Mouse (Mus musculus) cortical plate, adult 2 months (tissue): Measurements from ENCODE around the gene Bmpr1b. TPM values are rescaled to one million over a fixed set of nuclear protein-coding genes. Genes with fewer than 3 reads are reported as not detected.

Source experiments
- H3K27ac ChIP-seq: fragments of 200-500 bp; 2 replicates; pipeline ENCODE4 v1.5.1; 2012; ENCODE audit warnings: low read length, control low read depth, inconsistent platforms; ENCODE audit not compliant: insufficient read depth
- H3K4me1 ChIP-seq: fragments of 200-500 bp; 2 replicates; pipeline ENCODE4 v1.6.1; 2011; ENCODE audit warnings: low read length; ENCODE audit not compliant: control insufficient read depth, insufficient read depth
- H3K4me3 ChIP-seq: fragments of 200-500 bp; 2 replicates; pipeline ENCODE4 v1.5.1; 2011; ENCODE audit warnings: mild to moderate bottlenecking, low read length, control low read depth; ENCODE audit not compliant: insufficient read depth
- CTCF ChIP-seq: fragments of 200-500 bp; IDR thresholded peaks from 2 replicates; pipeline ENCODE4 v1.5.1; 2011; ENCODE audit warnings: mild to moderate bottlenecking, control low read depth, low read length; ENCODE audit not compliant: insufficient read depth; ENCODE audit errors: extremely low read depth
- POLR2A ChIP-seq: fragments of 200-500 bp; IDR thresholded peaks from 2 replicates; pipeline ENCODE4 v1.6.1; 2011; ENCODE audit warnings: mild to moderate bottlenecking, low read length, control low read depth; ENCODE audit not compliant: insufficient read depth; ENCODE audit errors: extremely low read depth
- polyA plus RNA-seq: library from polyadenylated mRNA; depleted of rRNA; stranded (reverse); fragments of >200 nt; gene quantifications from 2 replicates; pipeline ENCODE4 v1.2.3, GENCODE M21; 2012

The Bmpr1b gene
- polyA plus RNA-seq, 1 experiment = 10.0 TPM

- Histone ChIP-seq H3K4me3 (no peak overlapping the region), H3K4me1 (no peaks in the 10 kb centered on the region), H3K27ac (no peak overlapping the region)
- TF ChIP-seq CTCF = no peak
Measured at GRCm38 (mm10) chr3:142173996-142174395, 4.8 kb upstream of the Bmpr1b start.

- Histone ChIP-seq H3K4me1 (no peaks in the 10 kb centered on the region), H3K4me3 (peak overlapping the region; percentile 49), H3K27ac (no peak overlapping the region)
- no peak for TF ChIP-seq POLR2A
- no peak for TF ChIP-seq CTCF
Measured at GRCm38 (mm10) chr3:142168251-142168862, 868 bp downstream of the Bmpr1b start.

- Histone ChIP-seq H3K4me1 (no peaks in the 10 kb centered on the region), H3K27ac (no peak overlapping the region), H3K4me3 (no peak overlapping the region)
- no peak for TF ChIP-seq POLR2A
- no peak for TF ChIP-seq CTCF
Measured at GRCm38 (mm10) chr3:142164981-142165380, 4.2 kb downstream of the Bmpr1b start.

GRCm38 (mm10) chr3:142163896-142164295, 5.3 kb downstream of the Bmpr1b start:
- Histone ChIP-seq H3K4me3 (no peak overlapping the region), H3K4me1 (no peaks in the 10 kb centered on the region)

GRCm38 (mm10) chr3:142161405-142161804, 7.8 kb downstream of the Bmpr1b start:
- TF ChIP-seq CTCF = no peak
- TF ChIP-seq POLR2A = no peak
- H3K4me3 ChIP-seq = no peak overlapping the region
- H3K27ac ChIP-seq = no peak overlapping the region
- no peaks in the 10 kb centered on the region for H3K4me1 ChIP-seq

More at GRCm38 (mm10) chr3:142163896-142164295, 5.3 kb downstream of the Bmpr1b start:
- no peak for TF ChIP-seq CTCF
- no peak for TF ChIP-seq POLR2A
- no peak overlapping the region for H3K27ac ChIP-seq

- Histone ChIP-seq H3K27ac (no peak overlapping the region), H3K4me1 (no peaks in the 10 kb centered on the region), H3K4me3 (no peak overlapping the region)
- TF ChIP-seq POLR2A = no peak
- no peak for TF ChIP-seq CTCF
Measured at GRCm38 (mm10) chr3:142151980-142152379, 17.2 kb downstream of the Bmpr1b start.

- H3K4me1 ChIP-seq = no peaks in the 10 kb centered on the region
Measured at GRCm38 (mm10) chr3:142138796-142139195, 30.4 kb downstream of the Bmpr1b start.

GRCm38 (mm10) chr3:142126379-142126778, 42.8 kb downstream of the Bmpr1b start:
- Histone ChIP-seq H3K4me3 (no peak overlapping the region), H3K27ac (no peak overlapping the region), H3K4me1 (no peaks in the 10 kb centered on the region)
- TF ChIP-seq POLR2A = no peak
- no peak for TF ChIP-seq CTCF

More at GRCm38 (mm10) chr3:142138796-142139195, 30.4 kb downstream of the Bmpr1b start:
- TF ChIP-seq CTCF (no peak), POLR2A (no peak)
- Histone ChIP-seq H3K4me3 (no peak overlapping the region), H3K27ac (no peak overlapping the region)

GRCm38 (mm10) chr3:142125556-142125955, 43.7 kb downstream of the Bmpr1b start:
- no peak overlapping the region for H3K4me3 ChIP-seq
- H3K27ac ChIP-seq = no peak overlapping the region
- TF ChIP-seq CTCF (no peak), POLR2A (no peak)
- no peaks in the 10 kb centered on the region for H3K4me1 ChIP-seq

GRCm38 (mm10) chr3:142124255-142124654, 45.0 kb downstream of the Bmpr1b start:
- H3K4me3 ChIP-seq = no peak overlapping the region
- H3K4me1 ChIP-seq = no peaks in the 10 kb centered on the region
- H3K27ac ChIP-seq = no peak overlapping the region
- no peak for TF ChIP-seq POLR2A
- no peak for TF ChIP-seq CTCF

- Histone ChIP-seq H3K4me1 (no peaks in the 10 kb centered on the region), H3K27ac (no peak overlapping the region), H3K4me3 (no peak overlapping the region)
- no peak for TF ChIP-seq CTCF
- TF ChIP-seq POLR2A = no peak
Measured at GRCm38 (mm10) chr3:142122376-142122775, 46.8 kb downstream of the Bmpr1b start.
